Mouse (Mus musculus) layer of hippocampus, postnatal 14 days (tissue): ENCODE results near the gene Pfkp. TPM values are rescaled to one million over a fixed set of nuclear protein-coding genes. Genes with fewer than 3 reads are reported as not detected.

Source experiments
- DNase-seq, 2 experiments: peaks; one replicate each; pipeline ENCODE4 v3.0.0; 2021 to 2022; ENCODE audit warnings: low spot score in 2 of 2, mixed read lengths in 1 of 2
- total RNA-seq, 2 experiments: library from RNA; stranded (reverse); gene quantifications; 2 replicates each; pipeline ENCODE4 v1.2.3; 2021

The Pfkp gene
- total RNA-seq, 2 experiments from 2014 or later, result 245 to 257 TPM

- DNase-seq, result no peak
Observed at GRCm38 (mm10) chr13:6613690-6614445, 34.7 kb downstream of the Pfkp start.

- no peak for DNase-seq
Observed at GRCm38 (mm10) chr13:6602786-6603409, 45.7 kb downstream of the Pfkp start.

- DNase-seq, result no peak
Observed at GRCm38 (mm10) chr13:6601676-6602075, 46.9 kb downstream of the Pfkp start.

GRCm38 (mm10) chr13:6600626-6601025 lies 48.0 kb downstream of the Pfkp start:
- DNase-seq, result no peak

GRCm38 (mm10) chr13:6597801-6598200 lies 50.8 kb downstream of the Pfkp start:
- DNase-seq, result no peak

- DNase-seq, result no peak
Observed at GRCm38 (mm10) chr13:6595403-6595802, 53.2 kb downstream of the Pfkp start.

GRCm38 (mm10) chr13:6590846-6591245 lies 57.7 kb downstream of the Pfkp start:
- DNase-seq, result no peak

- DNase-seq, result no peak
Observed at GRCm38 (mm10) chr13:6586009-6586408, 62.6 kb downstream of the Pfkp start.

GRCm38 (mm10) chr13:6583499-6584125 lies 65.0 kb downstream of the Pfkp start:
- DNase-seq, result no peak

GRCm38 (mm10) chr13:6575920-6576509 lies 72.6 kb downstream of the Pfkp start:
- DNase-seq, result no peak

- DNase-seq, result no peak
Observed at GRCm38 (mm10) chr13:6565571-6565970, 83.0 kb downstream of the Pfkp start.

- no peak for DNase-seq
Observed at GRCm38 (mm10) chr13:6562409-6562808, 86.2 kb downstream of the Pfkp start.

- DNase-seq, result peak in 1 of 2 experiments; percentile 42
Observed at GRCm38 (mm10) chr13:6557771-6558170, 90.8 kb downstream of the Pfkp start.

GRCm38 (mm10) chr13:6555656-6556055 lies 92.9 kb downstream of the Pfkp start:
- DNase-seq, result no peak

GRCm38 (mm10) chr13:6553708-6554107 lies 94.9 kb downstream of the Pfkp start:
- no peak for DNase-seq

GRCm38 (mm10) chr13:6535287-6535932 lies 113.2 kb downstream of the Pfkp start:
- peak in 1 of 2 experiments; percentile 34 for DNase-seq

GRCm38 (mm10) chr13:6532683-6533082 lies 115.9 kb downstream of the Pfkp start:
- no peak for DNase-seq
